Mouse (Mus musculus): ENCODE measurements around the gene C3. TPM values are rescaled to one million over a fixed set of nuclear protein-coding genes. Genes with fewer than 3 reads are reported as not detected.
A peak's percentile ranks its signal among the peaks of the same experiment; 100 is the strongest.

Gene C3
- total and polyA plus RNA-seq, 3 experiments, result 91.5 to 119 (median 91.6) TPM

- peak; percentile 22; the same call in 1 of the 2 replicates for TF ChIP-seq EP300 (IDR thresholded peaks at IDR 0.05; ENCODE audit: insufficient read depth, low read depth, low read length)
- TF ChIP-seq POLR2A (IDR thresholded peaks at IDR 0.05; ENCODE audit: insufficient read depth, low read depth, low read length), result peak; percentile 91
- TF ChIP-seq CTCF (IDR thresholded peaks at IDR 0.05), result peak; percentile 51
- H3K4me1 ChIP-seq (ENCODE audit: control insufficient read depth, insufficient read depth, low read length), result peaks cover 4% of the 10 kb centered on the region
- peaks cover 2% of the 10 kb centered on the region; the same call in 1 of the 2 replicates for H3K36me3 ChIP-seq (ENCODE audit: control insufficient read depth, insufficient read depth, low read length)
- intact Hi-C loops (cut with DNase I), result loop anchor here (1.0 kb wide), 1 partner anchor 26 kb away; no protein-coding TSS in a partner anchor
- H3K4me3 ChIP-seq, result peak within 1 kb of the TSS; percentile 87
- under 1% methylated on average over 52 of the region's 52 CpGs for WGBS
- peak; percentile 96 to 100 for DNase-seq
- peak within 1 kb of the TSS; percentile 96 for H3K27ac ChIP-seq
- H3K27me3 ChIP-seq (ENCODE audit: control insufficient read depth, insufficient read depth, low read length), result no peaks in the 10 kb centered on the region
- peak within 1 kb of the TSS; percentile 66 for H3K9ac ChIP-seq (ENCODE audit: low read depth, low read length)
- no peaks in the 10 kb centered on the region for H3K79me2 ChIP-seq (replicated peaks; ENCODE audit: control insufficient read depth, insufficient read depth, low read length)
These were observed 21.5 kb upstream of the C3 start, which contains the start of gene Trip10 for GRCm38 (mm10) chr17:57249186-57250181. Gene Trip10, plus strand, starts transcription at chr17:57249455.

GRCm38 (mm10) chr17:57248771-57249170, 20.8 kb upstream of the C3 start:
- Histone ChIP-seq H3K27ac (peak overlapping the region; percentile 96), H3K4me3 (peak overlapping the region; percentile 87), H3K9ac (ENCODE audit: low read depth, low read length) (peak overlapping the region; percentile 66), H3K4me1 (ENCODE audit: control insufficient read depth, insufficient read depth, low read length) (peaks cover 4% of the 10 kb centered on the region), H3K36me3 (ENCODE audit: control insufficient read depth, insufficient read depth, low read length) (peaks cover 2% of the 10 kb centered on the region; the same call in 1 of the 2 replicates), H3K27me3 (ENCODE audit: control insufficient read depth, insufficient read depth, low read length) (no peaks in the 10 kb centered on the region), H3K79me2 (replicated peaks; ENCODE audit: control insufficient read depth, insufficient read depth, low read length) (no peaks in the 10 kb centered on the region)
- WGBS, result 6% methylated on average over 13 of the region's 13 CpGs
- intact Hi-C loops (cut with DNase I), result loop anchor here (1.0 kb wide), 1 partner anchor 27 kb away; no protein-coding TSS in a partner anchor
- DNase-seq, result peak in 1 of 2 experiments; percentile 57
- TF ChIP-seq EP300 (IDR thresholded peaks at IDR 0.05; ENCODE audit: insufficient read depth, low read depth, low read length), result no peak
- TF ChIP-seq POLR2A (IDR thresholded peaks at IDR 0.05; ENCODE audit: insufficient read depth, low read depth, low read length), result no peak
- no peak for TF ChIP-seq CTCF (IDR thresholded peaks at IDR 0.05)

- Histone ChIP-seq H3K4me3 (peak within 1 kb of the TSS; percentile 88), H3K79me2 (replicated peaks; ENCODE audit: control insufficient read depth, insufficient read depth, low read length) (no peaks in the 10 kb centered on the region), H3K4me1 (ENCODE audit: control insufficient read depth, insufficient read depth, low read length) (peaks cover 4% of the 10 kb centered on the region), H3K36me3 (ENCODE audit: control insufficient read depth, insufficient read depth, low read length) (peaks cover 2% of the 10 kb centered on the region; the same call in 1 of the 2 replicates), H3K27ac (peak within 1 kb of the TSS; percentile 96), H3K27me3 (ENCODE audit: control insufficient read depth, insufficient read depth, low read length) (no peaks in the 10 kb centered on the region), H3K9ac (ENCODE audit: low read depth, low read length) (peak within 1 kb of the TSS; percentile 88)
- DNase-seq, result peak; percentile 86 to 91
- peak; percentile 89 for TF ChIP-seq CTCF (IDR thresholded peaks at IDR 0.05)
- TF ChIP-seq EP300 (IDR thresholded peaks at IDR 0.05; ENCODE audit: insufficient read depth, low read depth, low read length), result no peak
- intact Hi-C loops (cut with DNase I), result no loop called here
- 0% methylated on average over 12 of the region's 12 CpGs for WGBS
These were observed 20.3 kb upstream of the C3 start, which contains the start of gene Gpr108 for GRCm38 (mm10) chr17:57248201-57248699. Gene Gpr108, minus strand, starts transcription at chr17:57248446.

- under 1% methylated on average over 46 of the region's 46 CpGs for WGBS
- peaks cover 2% of the 10 kb centered on the region; the same call in 1 of the 2 replicates for H3K36me3 ChIP-seq (ENCODE audit: control insufficient read depth, insufficient read depth, low read length)
- TF ChIP-seq CTCF (IDR thresholded peaks at IDR 0.05), result no peak
- TF ChIP-seq EP300 (IDR thresholded peaks at IDR 0.05; ENCODE audit: insufficient read depth, low read depth, low read length), result peak; percentile 44; the same call in 1 of the 2 replicates
- peak; percentile 95 for TF ChIP-seq POLR2A (IDR thresholded peaks at IDR 0.05; ENCODE audit: insufficient read depth, low read depth, low read length)
- intact Hi-C loops (cut with DNase I), result loop anchor here (2.0 kb wide), 2 partner anchors 27 to 257 kb away; partner anchors contain the start of gene Clpp
- H3K27me3 ChIP-seq (ENCODE audit: control insufficient read depth, insufficient read depth, low read length), result no peaks in the 10 kb centered on the region
- peaks cover 4% of the 10 kb centered on the region for H3K4me1 ChIP-seq (ENCODE audit: control insufficient read depth, insufficient read depth, low read length)
- H3K4me3 ChIP-seq, result peak overlapping the region; percentile 88
- H3K27ac ChIP-seq, result peak overlapping the region; percentile 96
- DNase-seq, result peak; percentile 89 to 96
- H3K9ac ChIP-seq (ENCODE audit: low read depth, low read length), result peak overlapping the region; percentile 88
- no peaks in the 10 kb centered on the region for H3K79me2 ChIP-seq (replicated peaks; ENCODE audit: control insufficient read depth, insufficient read depth, low read length)
These were observed 19.7 kb upstream of the C3 start for GRCm38 (mm10) chr17:57247393-57248200.

All from heart, adult 2 months (tissue).